Mouse (Mus musculus) limb, embryonic 11.5 days (tissue): ENCODE results near the gene Plch2. TPM values are rescaled to one million over a fixed set of nuclear protein-coding genes. Genes with fewer than 3 reads are reported as not detected.

Experiments used
- ATAC-seq: fragments of 200-750 bp; cut with Nextera tagmentation; 2 replicates; pipeline ENCODE4 v1.8.0; 2017; ENCODE audit warnings: low read depth; ENCODE audit not compliant: insufficient number of reproducible peaks, low FRiP score, low TSS enrichment
- DNase-seq: peaks from one replicate; pipeline ENCODE4 v3.0.0-alpha.2; 2015; ENCODE audit warnings: low spot score
- H3K27ac ChIP-seq: fragments of 300-500 bp; sonication (generic); replicated peaks from 2 replicates; pipeline ENCODE4 v1.5.1; 2014; ENCODE audit warnings: low read depth, mild to moderate bottlenecking, low read length
- H3K27me3 ChIP-seq: fragments of 300-500 bp; sonication (generic); 2 replicates; pipeline ENCODE4 v1.6.1; 2014; ENCODE audit warnings: mild to moderate bottlenecking, low read length, mixed read lengths; ENCODE audit not compliant: control insufficient read depth, insufficient read depth
- H3K36me3 ChIP-seq: fragments of 300-500 bp; sonication (generic); 2 replicates; pipeline ENCODE4 v1.6.1; 2014; ENCODE audit warnings: mild to moderate bottlenecking, low read length, moderate library complexity, mixed read lengths; ENCODE audit not compliant: control insufficient read depth, insufficient read depth
- H3K4me1 ChIP-seq: fragments of 300-500 bp; sonication (generic); 2 replicates; pipeline ENCODE4 v1.6.1; 2014; ENCODE audit warnings: low read length, mixed read lengths; ENCODE audit not compliant: control insufficient read depth, insufficient read depth
- H3K4me2 ChIP-seq: fragments of 300-500 bp; sonication (generic); 2 replicates; pipeline ENCODE4 v1.6.1; 2014; ENCODE audit warnings: low read depth, mild to moderate bottlenecking, moderate library complexity; ENCODE audit not compliant: severe bottlenecking
- H3K4me3 ChIP-seq: fragments of 300-500 bp; sonication (generic); 2 replicates; pipeline ENCODE4 v1.5.1; 2014; ENCODE audit warnings: low read depth, low read length
- H3K9ac ChIP-seq: fragments of 300-500 bp; sonication (generic); 2 replicates; pipeline ENCODE4 v1.6.1; 2014; ENCODE audit warnings: mild to moderate bottlenecking, low read length
- H3K9me3 ChIP-seq: fragments of 300-500 bp; sonication (generic); 2 replicates; pipeline ENCODE4 v1.6.1; 2016; ENCODE audit warnings: low read length; ENCODE audit not compliant: control insufficient read depth
- WGBS: fragments of 180-500 bp; shearing (Covaris S2); extraction: QIAGEN DNeasy Blood & Tissue Kit; methylation state at CpG from one replicate; pipeline ENCODE4 v1.1.7; 2014; 5-methylcytosine and 5-hydroxymethylcytosine counted together
- polyA plus RNA-seq: library from polyadenylated mRNA; unstranded; fragments of >200 nt; fragmentation: Nextera tagmentation; extraction: Ambion mirVana; gene quantifications from 2 replicates; pipeline ENCODE4 v1.2.1, GENCODE M21; 2014

Gene Plch2
- polyA plus RNA-seq, 1 experiment from 2014 or later, result 1.0 TPM

DNA sequence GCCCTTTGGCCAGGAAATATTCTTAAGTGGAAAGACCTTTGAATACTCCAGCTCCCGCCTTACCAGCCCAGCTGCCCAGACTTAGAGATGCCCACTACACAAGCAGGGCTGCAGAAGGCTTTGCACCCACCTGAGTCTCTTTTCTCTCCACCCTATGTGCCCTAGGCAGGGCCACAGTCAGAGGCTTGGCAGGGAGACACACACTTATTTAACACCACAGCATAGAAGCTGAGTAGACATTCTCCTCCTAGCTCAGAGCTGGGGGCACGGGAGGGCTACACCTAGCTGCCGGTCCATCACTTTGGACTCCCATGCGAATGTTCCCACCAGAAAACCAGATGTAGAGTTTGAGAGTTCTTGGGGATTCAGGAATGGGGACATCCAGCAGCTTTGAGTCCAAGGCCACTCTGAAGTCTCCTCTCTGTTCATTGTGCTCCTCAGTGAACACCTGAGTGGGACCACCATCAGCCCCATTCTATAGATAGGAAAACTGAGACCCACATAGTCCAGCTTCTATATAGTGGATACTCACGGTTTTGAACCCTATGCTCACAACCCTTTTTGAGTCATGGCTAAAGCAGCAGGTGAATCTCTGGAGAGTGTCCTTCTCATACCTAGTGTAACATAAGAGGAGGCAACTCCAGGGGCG, 107.5 kb downstream of the Plch2 start:
- H3K9ac ChIP-seq, result no peak overlapping the region
- H3K36me3 ChIP-seq, result no peaks in the 10 kb centered on the region
- no peaks in the 10 kb centered on the region for H3K9me3 ChIP-seq
- H3K27me3 ChIP-seq, result peaks cover 48% of the 10 kb centered on the region
- no peak for ATAC-seq
- WGBS, result 72% methylated on average over 6 of the region's 6 CpGs
- no peak overlapping the region for H3K4me2 ChIP-seq
- no peak overlapping the region for H3K27ac ChIP-seq
- no peak for DNase-seq
- no peak overlapping the region for H3K4me3 ChIP-seq
- peaks cover 6% of the 10 kb centered on the region for H3K4me1 ChIP-seq

- DNase-seq, result no peak
- Histone ChIP-seq H3K9me3 (no peaks in the 10 kb centered on the region), H3K27me3 (peaks cover 45% of the 10 kb centered on the region), H3K4me1 (peaks cover 6% of the 10 kb centered on the region), H3K27ac (no peak overlapping the region), H3K36me3 (no peaks in the 10 kb centered on the region), H3K4me3 (no peak overlapping the region), H3K9ac (no peak overlapping the region), H3K4me2 (no peak overlapping the region)
- no peak for ATAC-seq
- WGBS, result 65% methylated on average over 14 of the region's 14 CpGs
These were observed 108.3 kb downstream of the Plch2 start for GRCm38 (mm10) chr4:154948066-154948939.

DNA sequence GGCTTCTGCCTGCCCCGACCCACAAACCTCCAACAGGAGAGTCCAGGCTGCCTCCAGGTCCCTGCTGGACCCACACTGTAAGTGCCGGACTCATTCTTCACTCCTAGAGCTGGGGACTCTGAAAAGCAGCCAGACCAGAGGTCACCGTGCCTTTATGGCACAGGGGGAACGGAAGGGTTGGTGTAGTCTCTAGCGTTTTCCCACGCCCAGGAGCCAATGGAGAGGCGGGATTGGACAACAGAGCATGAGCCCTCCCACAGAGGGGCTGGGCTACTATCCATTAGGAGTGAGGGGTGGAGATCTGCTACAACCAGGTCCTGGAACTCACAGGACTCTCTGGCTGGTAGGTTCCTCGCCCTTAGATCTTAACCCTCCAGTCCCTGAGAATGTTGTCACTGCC, 110.3 kb downstream of the Plch2 start:
- DNase-seq (peak; percentile 78), ATAC-seq (peak; percentile 84)
- Histone ChIP-seq H3K4me3 (no peak overlapping the region; the same call in 1 of the 2 replicates), H3K27ac (no peak overlapping the region), H3K9me3 (no peaks in the 10 kb centered on the region), H3K27me3 (peaks cover 25% of the 10 kb centered on the region), H3K9ac (no peak overlapping the region), H3K36me3 (no peaks in the 10 kb centered on the region), H3K4me2 (peak overlapping the region; percentile 29), H3K4me1 (peaks cover 2% of the 10 kb centered on the region; the same call in 1 of the 2 replicates)
- WGBS, result under 1% methylated on average over 8 of the region's 8 CpGs

DNA sequence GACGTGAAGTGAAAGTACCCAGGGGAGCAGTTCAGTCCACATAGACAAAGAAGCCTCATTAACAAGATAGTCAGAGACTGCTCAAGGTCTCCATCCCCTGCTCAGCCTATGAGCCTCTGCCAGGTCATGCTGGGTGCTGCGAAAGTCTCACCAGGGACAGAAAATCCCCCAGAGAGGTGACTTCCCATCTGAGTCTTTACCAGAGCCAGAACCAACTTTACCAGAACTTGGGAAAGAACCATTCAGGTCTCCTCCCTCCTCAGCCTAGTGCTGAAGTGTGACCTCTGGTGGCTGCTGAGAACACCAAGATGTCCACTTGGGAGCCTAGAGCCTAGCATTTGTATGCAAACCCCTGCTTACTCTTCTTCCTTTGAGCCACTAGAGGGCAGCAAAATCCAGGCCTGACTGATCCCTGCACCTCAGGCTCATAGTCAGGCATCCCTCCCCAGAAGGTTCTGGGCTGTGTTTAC, 112.4 kb downstream of the Plch2 start:
- Histone ChIP-seq H3K9ac (no peak overlapping the region), H3K9me3 (no peaks in the 10 kb centered on the region), H3K4me1 (peaks cover 2% of the 10 kb centered on the region; the same call in 1 of the 2 replicates), H3K36me3 (no peaks in the 10 kb centered on the region), H3K27ac (no peak overlapping the region), H3K4me3 (no peak overlapping the region), H3K27me3 (peaks cover 10% of the 10 kb centered on the region), H3K4me2 (no peak overlapping the region)
- DNase-seq (peak; percentile 79), ATAC-seq (peak; percentile 75; the same call in 1 of the 2 replicates)
- WGBS, result 15% methylated on average over 2 of the region's 2 CpGs

DNA sequence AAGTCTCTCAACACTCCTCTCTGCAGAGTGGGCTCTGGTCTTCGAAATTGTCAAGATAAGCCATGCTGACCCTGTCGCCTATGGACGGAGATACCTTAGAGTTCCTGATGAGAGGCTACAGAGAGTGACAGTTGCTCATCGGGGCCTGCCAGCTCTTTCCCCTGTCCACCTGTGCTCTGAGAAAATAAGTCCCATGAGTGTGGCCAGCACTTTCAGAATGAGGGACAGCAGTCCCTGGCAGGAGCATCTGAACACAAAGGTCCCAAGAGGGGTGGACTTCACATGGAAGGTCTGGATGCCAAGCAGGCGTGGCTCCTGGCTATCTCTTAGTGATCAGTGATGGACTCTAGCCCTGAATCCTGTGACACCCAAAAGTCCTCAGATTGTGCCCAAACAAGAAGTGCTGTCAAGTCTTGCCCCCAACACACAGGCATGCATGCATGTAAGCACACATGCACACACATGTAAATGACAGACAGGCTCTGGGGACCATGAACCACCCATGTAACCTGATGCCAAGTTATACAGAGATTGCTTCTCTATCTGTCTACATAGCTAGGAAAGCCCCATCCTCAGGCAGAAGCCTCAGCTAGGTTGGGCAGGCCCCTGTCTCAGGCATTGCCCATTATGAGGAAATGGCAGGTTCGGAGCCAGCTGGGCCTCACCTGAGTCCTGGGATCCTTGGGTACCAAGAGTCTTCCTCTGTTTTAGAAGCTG, 113.1 kb downstream of the Plch2 start:
- H3K4me3 ChIP-seq, result no peak overlapping the region
- peaks cover 3% of the 10 kb centered on the region for H3K27me3 ChIP-seq
- no peak overlapping the region for H3K9ac ChIP-seq
- no peak for ATAC-seq
- no peak overlapping the region for H3K4me2 ChIP-seq
- no peak overlapping the region for H3K27ac ChIP-seq
- DNase-seq, result no peak
- peaks cover 2% of the 10 kb centered on the region; the same call in 1 of the 2 replicates for H3K4me1 ChIP-seq
- WGBS, result 87% methylated on average over 6 of the region's 6 CpGs
- H3K9me3 ChIP-seq, result no peaks in the 10 kb centered on the region
- H3K36me3 ChIP-seq, result no peaks in the 10 kb centered on the region

DNA sequence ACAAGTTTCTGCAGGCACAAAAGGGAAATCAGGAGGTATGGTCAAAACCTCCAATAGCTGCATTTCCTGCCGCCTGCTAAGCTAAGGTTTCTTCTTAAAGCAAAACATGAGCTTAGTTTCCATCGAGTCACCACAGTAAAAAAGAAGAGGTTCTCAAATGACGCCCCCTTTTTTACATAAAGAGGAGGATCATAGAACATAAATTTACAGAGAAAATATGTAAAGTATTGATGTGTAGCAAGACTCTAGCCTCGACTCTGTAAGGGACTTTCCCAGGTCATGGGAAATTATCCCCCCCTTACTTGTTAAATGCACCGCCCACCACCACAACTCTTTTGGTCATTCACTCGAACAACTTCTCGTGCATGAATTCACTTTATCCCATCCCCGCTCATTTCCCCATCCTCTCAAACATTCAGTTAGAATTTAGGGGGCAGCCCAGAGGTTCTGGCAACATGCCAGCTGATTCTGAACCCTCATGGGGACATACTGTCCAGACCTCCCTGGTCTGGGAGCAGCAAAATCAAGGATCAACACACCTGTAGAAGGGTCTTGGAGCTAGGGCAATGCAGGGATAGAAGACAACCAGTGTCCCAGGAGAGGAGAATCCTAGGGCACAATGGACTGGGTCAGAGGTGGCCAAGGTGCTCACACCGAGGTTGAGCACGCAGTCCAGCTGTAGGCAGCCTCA, 113.8 kb downstream of the Plch2 start:
- 91% methylated on average over 10 of the region's 10 CpGs for WGBS
- Histone ChIP-seq H3K4me3 (no peak overlapping the region), H3K9me3 (no peaks in the 10 kb centered on the region), H3K27me3 (no peaks in the 10 kb centered on the region), H3K4me1 (peaks cover 2% of the 10 kb centered on the region; the same call in 1 of the 2 replicates), H3K27ac (no peak overlapping the region), H3K9ac (no peak overlapping the region), H3K4me2 (no peak overlapping the region), H3K36me3 (no peaks in the 10 kb centered on the region)
- ATAC-seq (no peak), DNase-seq (no peak)

DNA sequence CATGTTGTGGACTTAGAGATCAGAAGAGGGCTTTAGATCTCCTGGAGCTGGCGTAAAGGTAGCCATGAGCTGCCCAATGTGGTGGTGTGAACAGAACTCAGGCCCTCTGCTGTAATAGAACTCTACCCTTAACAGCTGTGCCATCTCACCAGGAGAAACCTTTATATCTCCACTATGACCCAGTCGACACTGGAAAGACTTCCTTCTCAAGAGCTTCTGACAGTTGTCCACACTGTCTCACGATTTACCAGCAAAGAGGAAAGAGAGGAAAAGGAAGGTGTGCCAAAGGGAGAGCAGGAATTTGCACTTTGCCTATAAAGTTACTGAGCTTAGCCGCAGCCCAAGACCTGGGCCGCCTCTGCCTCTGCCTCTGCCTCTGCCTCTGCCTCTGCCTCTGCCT, 114.8 kb downstream of the Plch2 start:
- Histone ChIP-seq H3K9me3 (no peaks in the 10 kb centered on the region), H3K27me3 (no peaks in the 10 kb centered on the region), H3K4me2 (no peak overlapping the region), H3K27ac (no peak overlapping the region), H3K36me3 (no peaks in the 10 kb centered on the region), H3K4me3 (no peak overlapping the region), H3K4me1 (peaks cover 2% of the 10 kb centered on the region; the same call in 1 of the 2 replicates), H3K9ac (no peak overlapping the region)
- ATAC-seq (no peak), DNase-seq (no peak)
- 91% methylated on average over 5 of the region's 5 CpGs for WGBS

DNA sequence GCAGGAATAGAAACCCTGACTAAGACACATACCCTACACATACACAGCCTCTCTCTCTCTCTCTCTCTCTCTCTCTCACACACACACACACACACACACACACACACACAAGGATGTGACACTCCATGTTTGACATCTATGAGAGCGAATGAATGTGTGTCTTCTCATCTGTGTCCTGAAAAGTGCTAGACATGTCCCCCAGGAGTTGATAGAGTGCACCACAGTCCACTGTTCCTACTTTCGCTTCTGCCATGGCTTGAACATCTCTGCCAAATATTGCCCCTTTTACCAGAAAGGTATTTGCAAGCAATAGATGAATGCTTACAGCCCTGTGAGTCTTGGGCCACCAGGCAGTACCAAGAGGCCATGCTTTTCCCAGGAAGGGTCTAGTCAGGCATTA, 116.4 kb downstream of the Plch2 start:
- Histone ChIP-seq H3K36me3 (no peaks in the 10 kb centered on the region), H3K27ac (no peak overlapping the region), H3K4me1 (no peaks in the 10 kb centered on the region), H3K4me2 (no peak overlapping the region), H3K27me3 (no peaks in the 10 kb centered on the region), H3K9me3 (no peaks in the 10 kb centered on the region), H3K9ac (no peak overlapping the region), H3K4me3 (no peak overlapping the region)
- no peak for DNase-seq
- WGBS, result 89% methylated on average over 2 of the region's 2 CpGs
- no peak for ATAC-seq
